Mouse (Mus musculus): Measurements from ENCODE around the gene Snapc4. TPM values are rescaled to one million over a fixed set of nuclear protein-coding genes. Genes with fewer than 3 reads are reported as not detected.

Snapc4 gene
- polyA plus RNA-seq, 1 experiment from 2014 or later: 18.9 TPM

DNA sequence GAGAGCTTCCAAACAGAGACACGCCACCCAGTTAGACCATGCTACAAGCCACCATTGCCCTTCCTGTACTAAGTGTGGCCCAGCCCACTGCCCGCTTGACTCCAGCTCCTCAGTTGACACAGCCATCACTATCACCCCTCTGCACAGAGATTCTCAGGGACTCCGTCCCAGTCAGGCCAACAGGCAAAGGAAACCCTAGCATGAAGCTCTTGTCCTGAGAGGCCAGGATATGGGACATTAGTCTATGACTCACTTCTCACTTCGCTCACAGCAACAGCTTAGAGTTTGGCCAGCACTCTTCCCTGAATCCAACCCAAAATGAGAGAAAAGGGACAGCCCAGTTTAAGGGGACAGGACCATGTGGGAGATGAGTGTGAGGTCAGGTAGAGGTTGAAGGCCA lies 26.1 kb downstream of the Snapc4 start:
- ATAC-seq (ENCODE audit: extremely low read depth, insufficient number of reproducible peaks, low FRiP score, low TSS enrichment): no peak
- WGBS: 76% methylated on average over 4 of the region's 4 CpGs

DNA sequence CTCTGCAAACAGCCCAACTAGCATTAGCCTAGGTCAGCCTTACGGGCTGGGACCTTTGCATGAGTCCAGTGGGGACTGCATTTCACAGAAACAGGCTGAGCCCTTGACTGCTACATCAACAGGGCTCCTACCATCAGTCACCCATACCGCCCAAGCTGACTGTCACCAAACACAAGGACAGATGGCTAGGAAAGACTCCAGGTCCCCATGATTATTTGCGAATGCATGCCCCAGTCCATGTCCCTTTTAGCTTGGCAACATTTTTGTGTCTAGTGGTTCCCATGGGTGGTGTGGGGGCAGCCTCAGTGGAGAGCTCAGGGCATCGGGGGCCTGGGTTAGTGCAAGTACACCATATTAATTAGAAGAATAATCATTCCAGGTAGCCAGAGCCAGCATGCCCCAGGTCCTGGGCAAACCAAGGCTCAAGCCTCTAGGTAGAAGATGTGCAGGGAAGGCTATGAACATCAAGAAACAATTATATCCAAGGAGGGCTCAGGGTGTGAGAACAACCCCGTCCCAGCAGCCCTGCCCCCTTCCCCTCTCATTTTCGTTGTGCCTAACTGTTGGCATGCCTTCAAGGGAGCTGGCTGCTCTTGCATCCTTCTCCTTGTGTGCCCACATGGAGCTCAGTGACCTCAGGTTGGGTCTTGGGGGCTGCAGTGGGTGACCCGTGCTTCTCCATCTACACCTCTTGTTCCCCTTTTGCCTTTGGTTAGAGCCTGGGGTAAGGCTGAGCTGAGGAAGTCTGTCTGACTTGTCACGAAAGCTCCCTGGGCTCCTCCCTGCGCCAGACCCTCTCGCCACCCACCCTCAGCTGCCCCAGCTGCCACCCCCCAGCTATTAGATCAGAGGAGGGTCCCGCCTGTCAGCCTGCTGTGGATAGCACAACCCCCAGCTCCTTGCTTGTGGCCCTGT lies 27.1 kb downstream of the Snapc4 start:
- Histone ChIP-seq H3K27me3 (replicated peaks) (no peaks in the 10 kb centered on the region), H3K4me1 (peaks cover 24% of the 10 kb centered on the region), H3K27ac (replicated peaks) (no peak overlapping the region), H3K9ac (peak overlapping the region; percentile 97), H3K4me2 (peak overlapping the region; percentile 99), H3K4me3 (peak overlapping the region; percentile 86; the same call in 1 of the 2 replicates), H3K36me3 (peaks cover 21% of the 10 kb centered on the region), H3K9me3 (no peaks in the 10 kb centered on the region)
- WGBS: 83% methylated on average over 11 of the region's 11 CpGs
- ATAC-seq (ENCODE audit: extremely low read depth, insufficient number of reproducible peaks, low FRiP score, low TSS enrichment): no peak

More for the DNA sequence above, 26.1 kb downstream of the Snapc4 start:
- peaks cover 10% of the 10 kb centered on the region for H3K36me3 ChIP-seq
- peaks cover 17% of the 10 kb centered on the region for H3K4me1 ChIP-seq
- H3K4me3 ChIP-seq: no peak overlapping the region
- no peak overlapping the region for H3K4me2 ChIP-seq
- H3K27me3 ChIP-seq (replicated peaks): no peaks in the 10 kb centered on the region
- no peaks in the 10 kb centered on the region for H3K9me3 ChIP-seq
- no peak overlapping the region for H3K27ac ChIP-seq (replicated peaks)
- no peak overlapping the region for H3K9ac ChIP-seq

DNA sequence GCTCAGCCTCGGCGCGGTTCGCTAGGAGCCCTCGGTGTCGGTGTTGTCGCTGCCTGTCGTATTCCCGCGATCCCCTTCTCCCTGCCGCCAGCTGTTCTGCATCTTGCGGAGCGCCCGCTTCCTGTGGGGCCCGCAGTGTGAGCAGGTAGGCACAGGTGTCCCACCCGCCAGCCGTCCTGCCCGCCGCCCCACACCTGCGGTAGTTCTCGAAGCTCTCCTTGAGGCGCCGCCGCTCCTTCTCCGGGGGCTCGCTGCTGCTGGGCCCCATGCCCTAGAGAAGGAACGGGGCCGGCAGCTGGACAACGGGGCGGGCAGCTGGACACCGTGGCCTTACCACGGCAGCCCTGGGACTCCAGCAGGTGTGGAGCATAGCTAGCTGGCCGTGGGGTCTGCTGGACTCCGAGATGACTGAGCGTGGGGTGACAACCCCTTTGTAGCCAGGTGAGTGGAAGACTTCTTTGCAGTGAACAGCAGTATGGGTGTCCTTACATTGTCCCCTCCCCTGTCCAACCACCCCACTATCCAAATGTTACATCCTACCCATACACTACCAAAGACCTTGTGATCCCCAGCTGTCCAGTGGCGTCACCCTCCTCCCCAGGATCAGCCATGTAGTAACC lies 28.1 kb downstream of the Snapc4 start:
- 4% methylated on average over 36 of the region's 36 CpGs for WGBS
- ATAC-seq (ENCODE audit: extremely low read depth, insufficient number of reproducible peaks, low FRiP score, low TSS enrichment): no peak
- H3K4me3 ChIP-seq: peak overlapping the region; percentile 86

DNA sequence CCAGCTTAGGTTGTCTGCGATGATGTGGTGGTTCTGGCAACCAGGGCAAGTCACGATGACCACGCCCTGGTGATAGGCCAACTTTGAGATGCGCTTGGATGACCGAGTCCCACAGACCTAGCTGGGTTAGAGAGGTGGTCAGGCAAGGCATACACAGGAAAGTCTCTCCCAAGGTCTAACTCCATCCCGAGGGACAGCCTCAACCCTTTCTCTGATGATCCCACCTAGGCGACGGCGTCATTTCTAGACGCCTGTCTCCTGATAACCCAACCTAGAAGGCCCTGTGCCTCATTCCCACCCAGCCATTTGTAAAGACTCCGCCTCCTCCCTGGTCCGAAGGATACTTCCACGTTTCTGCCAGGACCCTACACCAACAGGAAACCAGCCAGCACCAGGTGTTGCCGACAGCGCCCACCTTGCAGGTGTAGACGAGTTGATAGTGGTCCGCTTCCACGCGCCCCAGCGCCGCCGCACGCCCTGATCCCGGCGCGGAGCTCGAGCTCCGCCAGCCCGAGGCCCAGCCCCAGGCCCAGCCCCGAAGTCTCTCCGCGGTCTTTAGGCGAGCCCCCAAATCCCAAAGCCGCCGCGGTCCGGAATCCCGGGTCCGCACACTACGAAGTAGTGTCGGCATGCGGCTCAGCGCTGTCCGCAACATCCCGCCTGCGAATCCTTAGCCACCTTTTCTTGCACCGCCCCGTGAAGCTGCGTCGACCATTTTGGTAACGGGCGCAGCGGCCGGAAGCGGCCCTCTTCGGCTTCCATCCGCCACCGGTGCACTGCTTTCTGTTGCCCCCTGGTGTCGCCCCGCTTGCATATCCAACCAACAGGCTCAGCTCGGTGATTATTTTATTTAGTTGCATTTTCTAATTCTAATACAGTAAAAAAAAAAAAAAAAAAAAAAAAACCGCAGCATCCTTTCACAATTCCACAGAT lies 28.8 kb downstream of the Snapc4 start, which contains the start of gene Dnlz:
TSS of gene Dnlz (minus strand) at position 753 of the 933 bp plus-strand sequence.
- peak within 1 kb of the TSS; percentile 83 for H3K27ac ChIP-seq (replicated peaks)
- no peaks in the 10 kb centered on the region for H3K27me3 ChIP-seq (replicated peaks)
- no peaks in the 10 kb centered on the region for H3K9me3 ChIP-seq
- peak within 1 kb of the TSS; percentile 86 for H3K4me3 ChIP-seq
- H3K36me3 ChIP-seq: peaks cover 38% of the 10 kb centered on the region
- 2% methylated on average over 62 of the region's 62 CpGs for WGBS
- ATAC-seq (ENCODE audit: extremely low read depth, insufficient number of reproducible peaks, low FRiP score, low TSS enrichment): no peak
- peak within 1 kb of the TSS; percentile 97 for H3K9ac ChIP-seq
- peak within 1 kb of the TSS; percentile 99 for H3K4me2 ChIP-seq
- H3K4me1 ChIP-seq: peaks cover 31% of the 10 kb centered on the region

More for the DNA sequence above, 28.1 kb downstream of the Snapc4 start:
- Histone ChIP-seq H3K4me1 (peaks cover 31% of the 10 kb centered on the region), H3K27ac (replicated peaks) (no peak overlapping the region), H3K9me3 (no peaks in the 10 kb centered on the region), H3K4me2 (peak overlapping the region; percentile 99), H3K27me3 (replicated peaks) (no peaks in the 10 kb centered on the region), H3K9ac (peak overlapping the region; percentile 97), H3K36me3 (peaks cover 30% of the 10 kb centered on the region)

DNA sequence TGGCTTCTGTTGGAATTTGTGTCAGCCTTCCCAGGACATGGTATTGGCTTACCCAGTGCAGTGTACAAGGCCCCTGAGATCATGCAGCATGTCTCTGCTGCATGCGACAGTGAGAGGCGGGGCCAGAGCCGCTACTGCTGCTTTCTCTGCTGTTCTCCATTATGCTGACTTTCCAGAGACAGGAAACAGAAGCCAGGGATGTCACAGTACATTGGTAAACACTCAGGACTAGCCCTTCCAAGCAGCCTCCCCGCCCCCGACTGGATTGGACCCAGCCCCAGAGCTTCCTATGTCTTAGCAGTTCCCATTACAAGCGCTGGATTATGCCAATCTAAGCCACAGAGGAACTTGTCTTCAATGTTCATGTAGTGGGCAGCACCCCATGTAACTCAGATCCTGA lies 32.2 kb downstream of the Snapc4 start:
- Histone ChIP-seq H3K27ac (replicated peaks) (peak overlapping the region; percentile 67), H3K4me2 (no peak overlapping the region), H3K36me3 (peaks cover 72% of the 10 kb centered on the region), H3K4me1 (peaks cover 35% of the 10 kb centered on the region), H3K9me3 (no peaks in the 10 kb centered on the region), H3K9ac (0 out of 2 replicates have a peak overlapping the region, but pooled peaks have one; percentile 13), H3K27me3 (replicated peaks) (no peaks in the 10 kb centered on the region), H3K4me3 (no peak overlapping the region)
- WGBS: 53% methylated on average over 6 of the region's 6 CpGs
- ATAC-seq (ENCODE audit: extremely low read depth, insufficient number of reproducible peaks, low FRiP score, low TSS enrichment): no peak

DNA sequence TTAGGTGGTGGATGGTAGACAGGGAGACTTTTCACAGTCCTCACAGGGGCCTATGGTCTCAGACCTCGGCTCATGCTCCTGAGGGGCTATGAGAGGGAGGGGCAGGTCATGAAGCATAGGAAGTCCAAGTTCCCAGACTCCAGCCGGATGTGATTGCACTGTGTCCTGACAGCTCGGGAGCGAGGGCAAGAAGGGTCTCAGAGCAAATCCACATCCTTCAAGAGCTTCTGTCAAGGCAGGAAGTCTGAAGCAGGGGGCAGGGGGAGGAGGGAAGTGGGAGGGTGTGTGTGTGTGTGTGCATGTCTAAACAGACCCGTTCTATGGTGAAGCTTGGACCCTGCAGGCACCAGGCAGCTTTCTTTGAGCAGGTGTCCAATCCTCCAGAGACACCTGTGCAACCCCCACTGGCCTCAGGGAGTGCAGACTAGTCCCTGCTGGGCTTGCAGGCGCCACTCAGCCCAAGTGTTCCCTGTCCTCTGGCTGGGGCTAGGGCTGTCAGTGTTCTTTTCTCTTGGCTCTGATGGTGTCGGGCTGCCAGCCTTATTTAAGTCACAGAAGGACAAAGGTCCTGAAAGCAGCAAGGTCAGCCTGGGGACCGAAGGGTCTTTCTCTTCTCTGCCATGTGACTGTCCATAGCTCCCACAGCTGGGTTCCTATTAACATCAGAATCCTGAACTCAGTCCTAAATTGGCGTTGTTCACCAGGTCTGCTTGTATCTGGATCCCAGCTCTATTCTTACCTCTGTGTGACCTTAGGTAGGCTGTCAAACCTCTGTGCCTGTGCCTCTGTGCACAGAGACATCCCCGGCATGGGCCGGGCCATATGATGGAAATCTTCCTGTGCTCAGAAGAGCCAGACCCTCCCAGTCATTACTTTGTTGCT lies 37.6 kb downstream of the Snapc4 start:
- Histone ChIP-seq H3K27me3 (replicated peaks) (no peaks in the 10 kb centered on the region), H3K4me1 (peaks cover 57% of the 10 kb centered on the region), H3K4me2 (peak overlapping the region; percentile 14), H3K4me3 (0 out of 2 replicates have a peak overlapping the region, but pooled peaks have one; percentile 8), H3K9ac (peak overlapping the region; percentile 74), H3K36me3 (peaks cover 74% of the 10 kb centered on the region), H3K27ac (replicated peaks) (peak overlapping the region; percentile 89), H3K9me3 (no peaks in the 10 kb centered on the region)
- WGBS: 48% methylated on average over 11 of the region's 11 CpGs
- ATAC-seq (ENCODE audit: extremely low read depth, insufficient number of reproducible peaks, low FRiP score, low TSS enrichment): 0 out of 2 replicates have a peak, but pooled peaks have one; percentile 3

DNA sequence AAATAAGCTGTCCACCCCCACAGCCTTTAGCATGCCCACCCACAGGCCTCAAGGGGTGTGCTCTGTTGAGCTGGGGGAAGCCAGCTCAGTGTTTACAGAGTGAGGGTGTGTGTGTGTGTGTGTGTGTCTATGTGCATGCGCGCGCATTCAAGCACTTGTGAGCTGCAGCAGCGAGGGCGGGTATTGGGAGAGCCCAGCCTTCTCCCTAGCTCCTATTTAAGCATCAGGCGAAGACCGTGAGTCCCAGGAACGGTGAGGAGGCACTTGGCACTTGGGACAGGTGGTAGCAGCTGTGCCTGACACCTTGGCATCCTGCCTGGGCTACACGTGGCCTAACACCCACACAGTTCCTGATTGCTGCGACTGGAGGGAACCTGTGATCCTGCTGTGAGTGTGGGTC lies 38.4 kb downstream of the Snapc4 start:
- no peaks in the 10 kb centered on the region for H3K9me3 ChIP-seq
- ATAC-seq (ENCODE audit: extremely low read depth, insufficient number of reproducible peaks, low FRiP score, low TSS enrichment): peak; percentile 42; the same call in 1 of the 2 replicates
- peak overlapping the region; percentile 14 for H3K4me2 ChIP-seq
- 34% methylated on average over 10 of the region's 10 CpGs for WGBS
- no peak overlapping the region for H3K4me3 ChIP-seq
- H3K9ac ChIP-seq: peak overlapping the region; percentile 74
- peaks cover 54% of the 10 kb centered on the region for H3K4me1 ChIP-seq
- peaks cover 66% of the 10 kb centered on the region for H3K36me3 ChIP-seq
- no peaks in the 10 kb centered on the region for H3K27me3 ChIP-seq (replicated peaks)
- peak overlapping the region; percentile 89 for H3K27ac ChIP-seq (replicated peaks)

DNA sequence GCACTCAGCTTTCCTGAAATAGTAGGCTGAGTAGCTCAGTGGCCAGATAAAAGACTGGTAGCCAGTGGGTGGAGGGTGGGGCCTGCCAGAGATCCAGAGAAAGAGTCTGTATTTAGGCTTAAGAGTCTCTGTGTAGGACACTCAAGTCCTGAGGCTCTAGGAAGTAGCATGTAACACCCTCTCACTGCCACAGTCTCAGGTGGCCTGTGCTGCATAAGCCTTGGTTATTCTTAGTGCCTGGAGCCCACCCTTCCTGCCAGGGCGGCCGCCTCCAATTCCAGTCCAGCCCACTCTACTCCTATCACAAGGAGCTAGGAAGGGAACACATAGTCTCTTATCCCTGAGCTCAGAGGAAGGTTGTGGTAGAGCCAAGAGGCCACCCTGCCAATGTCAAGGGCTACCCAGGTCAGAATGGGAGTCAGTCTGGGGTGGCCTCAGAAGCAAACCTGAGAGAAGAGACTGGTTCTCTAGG lies 38.9 kb downstream of the Snapc4 start:
- peak overlapping the region; percentile 14 for H3K4me2 ChIP-seq
- peaks cover 54% of the 10 kb centered on the region for H3K4me1 ChIP-seq
- H3K9ac ChIP-seq: peak overlapping the region; percentile 74
- H3K9me3 ChIP-seq: no peaks in the 10 kb centered on the region
- no peak overlapping the region for H3K4me3 ChIP-seq
- ATAC-seq (ENCODE audit: extremely low read depth, insufficient number of reproducible peaks, low FRiP score, low TSS enrichment): no peak
- peaks cover 61% of the 10 kb centered on the region for H3K36me3 ChIP-seq
- WGBS: 39% methylated on average over 2 of the region's 2 CpGs
- peak overlapping the region; percentile 89 for H3K27ac ChIP-seq (replicated peaks)
- H3K27me3 ChIP-seq (replicated peaks): no peaks in the 10 kb centered on the region

DNA sequence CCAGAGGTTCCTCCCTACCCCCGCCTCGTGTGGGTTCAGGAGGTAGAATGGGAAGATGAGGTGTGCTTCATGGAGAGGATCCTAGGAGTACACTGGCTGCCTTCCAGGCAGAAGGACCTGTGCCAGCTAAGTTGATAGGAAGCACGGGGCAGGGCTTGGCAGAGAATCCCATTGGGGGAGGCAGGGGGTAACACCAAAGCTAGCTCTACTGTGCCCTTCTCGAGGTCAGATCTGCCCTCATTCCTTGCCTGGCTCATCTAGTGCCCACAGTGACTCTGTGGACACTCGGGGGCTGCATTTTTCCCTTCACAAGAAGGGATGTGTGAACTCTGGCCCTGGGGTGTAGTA lies 41.3 kb downstream of the Snapc4 start:
- H3K9ac ChIP-seq: peak overlapping the region; percentile 54
- H3K36me3 ChIP-seq: peaks cover 37% of the 10 kb centered on the region

More for the DNA sequence above, 41.3 kb downstream of the Snapc4 start:
- peaks cover 54% of the 10 kb centered on the region for H3K4me1 ChIP-seq
- 54% methylated on average over 5 of the region's 5 CpGs for WGBS
- H3K27ac ChIP-seq (replicated peaks): peak overlapping the region; percentile 33
- no peak for ATAC-seq (ENCODE audit: extremely low read depth, insufficient number of reproducible peaks, low FRiP score, low TSS enrichment)
- no peak overlapping the region for H3K4me2 ChIP-seq
- no peak overlapping the region for H3K4me3 ChIP-seq
- H3K9me3 ChIP-seq: no peaks in the 10 kb centered on the region
- H3K27me3 ChIP-seq (replicated peaks): no peaks in the 10 kb centered on the region
